Mouse (Mus musculus) MEL (cell line): Measurements from ENCODE around the gene Nsrp1. TPM values are rescaled to one million over a fixed set of nuclear protein-coding genes. Genes with fewer than 3 reads are reported as not detected.

Experiments
- DNase-seq: peaks from one replicate; pipeline ENCODE4 v3.0.0; 2011; ENCODE audit warnings: low read depth, low spot score
- H3K27ac ChIP-seq: 2 replicates; pipeline ENCODE4 v1.5.1; 2012; ENCODE audit warnings: low read depth, mild to moderate bottlenecking, control low read depth, low read length, moderate library complexity; ENCODE audit not compliant: control insufficient read depth
- H3K27me3 ChIP-seq, 2 experiments: fragments of 150-350 bp in 1 of 2; sonication (generic) in 1 of 2; 2 replicates each; pipeline ENCODE4 v1.6.1; 2012; ENCODE audit warnings: low read length in 2 of 2, mild to moderate bottlenecking in 2 of 2, improper control_type of control experiment in 1 of 2, moderate library complexity in 1 of 2; ENCODE audit not compliant: insufficient read depth in 2 of 2, control insufficient read depth in 1 of 2
- H3K36me3 ChIP-seq, 2 experiments: 2 replicates each; pipeline ENCODE4 v1.6.1; 2012 to 2014; ENCODE audit warnings: low read length in 2 of 2, improper control_type of control experiment in 1 of 2, inconsistent platforms in 1 of 2, mild to moderate bottlenecking in 1 of 2; ENCODE audit not compliant: insufficient read depth in 2 of 2, control insufficient read depth in 1 of 2
- H3K4me1 ChIP-seq, 2 experiments: fragments of 150-350 bp in 1 of 2; sonication (generic) in 1 of 2; 2 replicates each; pipeline ENCODE4 v1.6.1; 2012; ENCODE audit warnings: low read length in 2 of 2, improper control_type of control experiment in 1 of 2, mild to moderate bottlenecking in 1 of 2; ENCODE audit not compliant: insufficient read depth in 2 of 2, control insufficient read depth in 1 of 2
- H3K4me3 ChIP-seq, 2 experiments: fragments of 150-350 bp in 1 of 2; sonication (generic) in 1 of 2; 2 replicates each; pipeline ENCODE4 v1.5.1; 2012; ENCODE audit warnings: low read depth in 2 of 2, low read length in 2 of 2, mild to moderate bottlenecking in 2 of 2, moderate library complexity in 2 of 2, control low read depth in 1 of 2, improper control_type of control experiment in 1 of 2; ENCODE audit not compliant: control insufficient read depth in 1 of 2, insufficient read depth in 1 of 2
- H3K79me2 ChIP-seq: 2 replicates; pipeline ENCODE4 v1.6.1; 2012; ENCODE audit warnings: mild to moderate bottlenecking, low read length, moderate library complexity; ENCODE audit not compliant: control insufficient read depth, poor library complexity, insufficient read depth
- H3K9ac ChIP-seq: 2 replicates; pipeline ENCODE4 v1.6.1; 2012; ENCODE audit warnings: low read depth, mild to moderate bottlenecking, control low read depth, low read length, moderate library complexity; ENCODE audit not compliant: control insufficient read depth, poor library complexity, severe bottlenecking
- H3K9me3 ChIP-seq: fragments of 150-350 bp; sonication (generic); replicated peaks from 2 replicates; pipeline ENCODE4 v1.6.1; 2012; ENCODE audit warnings: mild to moderate bottlenecking, low read length, improper control_type of control experiment, moderate library complexity; ENCODE audit not compliant: insufficient read depth
- BHLHE40 ChIP-seq: IDR thresholded peaks from 2 replicates; pipeline ENCODE4 v1.6.1; 2012; ENCODE audit warnings: low read depth, mild to moderate bottlenecking, inconsistent platforms, low read length, improper control_type of control experiment, borderline replicate concordance
- CHD2 ChIP-seq: IDR thresholded peaks from 2 replicates; pipeline ENCODE4 v1.6.1; 2011; ENCODE audit warnings: low read length, improper control_type of control experiment
- CTCF ChIP-seq, 3 experiments: IDR thresholded peaks in 2 of 3; conservative IDR thresholded peaks in 1 of 3; 2 replicates each; pipeline ENCODE4 v1.5.1; 2011 to 2012; ENCODE audit warnings: low read length in 3 of 3, low read depth in 2 of 3, mild to moderate bottlenecking in 2 of 3, improper control_type of control experiment in 1 of 3, inconsistent platforms in 1 of 3, mixed read lengths in 1 of 3, moderate library complexity in 1 of 3; ENCODE audit not compliant: control insufficient read depth in 1 of 3, insufficient read depth in 1 of 3, poor library complexity in 1 of 3, severe bottlenecking in 1 of 3
- E2F4 ChIP-seq: IDR thresholded peaks from 2 replicates; pipeline ENCODE4 v1.6.1; 2011; ENCODE audit warnings: low read depth, low read length, improper control_type of control experiment, borderline replicate concordance
- ELF1 ChIP-seq: IDR thresholded peaks from 2 replicates; pipeline ENCODE4 v1.6.1; 2014; ENCODE audit warnings: low read depth, mild to moderate bottlenecking, inconsistent platforms, low read length, improper control_type of control experiment, moderate library complexity
- EP300 ChIP-seq, 2 experiments: IDR thresholded peaks; 2 replicates each; pipeline ENCODE4 v1.6.1; 2011; ENCODE audit warnings: improper control_type of control experiment in 2 of 2, low read length in 2 of 2, low read depth in 1 of 2, mild to moderate bottlenecking in 1 of 2
- ETS1 ChIP-seq: IDR thresholded peaks from 2 replicates; pipeline ENCODE4 v1.6.1; 2012; ENCODE audit warnings: low read depth, mild to moderate bottlenecking, inconsistent platforms, low read length, improper control_type of control experiment, moderate library complexity
- GABPA ChIP-seq: IDR thresholded peaks from 2 replicates; pipeline ENCODE4 v1.6.1; 2012; ENCODE audit warnings: low read depth, mild to moderate bottlenecking, inconsistent platforms, low read length, improper control_type of control experiment, moderate library complexity
- GATA1 ChIP-seq: IDR thresholded peaks from 2 replicates; pipeline ENCODE4 v1.6.1; 2011; ENCODE audit warnings: low read depth, low read length, improper control_type of control experiment
- HCFC1 ChIP-seq: IDR thresholded peaks from 2 replicates; pipeline ENCODE4 v1.6.1; 2012; ENCODE audit warnings: low read depth, mild to moderate bottlenecking, inconsistent platforms, low read length, improper control_type of control experiment, moderate library complexity
- JUND ChIP-seq: IDR thresholded peaks from 2 replicates; pipeline ENCODE4 v1.6.1; 2011; ENCODE audit warnings: low read depth, mild to moderate bottlenecking, improper control_type of control experiment, low read length
- KAT2A ChIP-seq: conservative IDR thresholded peaks from 2 replicates; pipeline ENCODE4 v1.6.1; 2012; ENCODE audit warnings: low read depth, low read length, improper control_type of control experiment, inconsistent platforms
- MAFK ChIP-seq: IDR thresholded peaks from 2 replicates; pipeline ENCODE4 v1.6.1; 2011; ENCODE audit warnings: low read depth, mild to moderate bottlenecking, low read length, improper control_type of control experiment, borderline replicate concordance
- MAX ChIP-seq: IDR thresholded peaks from 2 replicates; pipeline ENCODE4 v1.6.1; 2011; ENCODE audit warnings: low read length, improper control_type of control experiment
- MAZ ChIP-seq: IDR thresholded peaks from 2 replicates; pipeline ENCODE4 v1.6.1; 2012; ENCODE audit warnings: low read depth, mild to moderate bottlenecking, inconsistent platforms, low read length, improper control_type of control experiment
- MXI1 ChIP-seq: IDR thresholded peaks from 2 replicates; pipeline ENCODE4 v1.6.1; 2011; ENCODE audit warnings: mild to moderate bottlenecking, low read depth, low read length, improper control_type of control experiment
- MYB ChIP-seq: IDR thresholded peaks from 2 replicates; pipeline ENCODE4 v1.6.1; 2011; ENCODE audit warnings: mild to moderate bottlenecking, low read depth, low read length, improper control_type of control experiment
- NELFE ChIP-seq: IDR thresholded peaks from 2 replicates; pipeline ENCODE4 v1.6.1; 2011; ENCODE audit warnings: low read depth, low read length, improper control_type of control experiment
- NRF1 ChIP-seq: IDR thresholded peaks from 2 replicates; pipeline ENCODE4 v1.6.1; 2014; ENCODE audit warnings: low read depth, mild to moderate bottlenecking, inconsistent platforms, low read length, improper control_type of control experiment, moderate library complexity; ENCODE audit not compliant: poor library complexity, insufficient read depth, severe bottlenecking
- POLR2A ChIP-seq, 2 experiments: IDR thresholded peaks; 2 replicates each; pipeline ENCODE4 v1.6.1; 2011 to 2012; ENCODE audit warnings: low read length in 2 of 2, mild to moderate bottlenecking in 2 of 2, control low read depth in 1 of 2, improper control_type of control experiment in 1 of 2, low read depth in 1 of 2, moderate library complexity in 1 of 2; ENCODE audit not compliant: control insufficient read depth in 1 of 2, insufficient read depth in 1 of 2, poor library complexity in 1 of 2
- POLR2AphosphoS2 ChIP-seq: IDR thresholded peaks from 2 replicates; pipeline ENCODE4 v1.6.1; 2011; ENCODE audit warnings: low read length, improper control_type of control experiment
- POLR2AphosphoS5 ChIP-seq: IDR thresholded peaks from 2 replicates; pipeline ENCODE4 v1.6.1; 2012; ENCODE audit warnings: low read depth, borderline replicate concordance, mild to moderate bottlenecking, inconsistent platforms, low read length, moderate library complexity, mixed read lengths
- RCOR1 ChIP-seq: IDR thresholded peaks from 2 replicates; pipeline ENCODE4 v1.6.1; 2012; ENCODE audit warnings: low read depth, mild to moderate bottlenecking, inconsistent platforms, low read length, improper control_type of control experiment
- SIN3A ChIP-seq: IDR thresholded peaks from 2 replicates; pipeline ENCODE4 v1.6.1; 2012; ENCODE audit warnings: low read length, improper control_type of control experiment, inconsistent platforms
- SMC3 ChIP-seq: IDR thresholded peaks from 2 replicates; pipeline ENCODE4 v1.6.1; 2011; ENCODE audit warnings: low read depth, low read length, improper control_type of control experiment
- TAL1 ChIP-seq: IDR thresholded peaks from 2 replicates; pipeline ENCODE4 v1.6.1; 2012; ENCODE audit warnings: mild to moderate bottlenecking, inconsistent platforms, low read length, moderate library complexity, mixed read lengths
- TBP ChIP-seq: IDR thresholded peaks from 2 replicates; pipeline ENCODE4 v1.8.0; 2011; ENCODE audit warnings: low read depth, low read length, improper control_type of control experiment
- TCF12 ChIP-seq: IDR thresholded peaks from 2 replicates; pipeline ENCODE4 v1.6.1; 2014; ENCODE audit warnings: low read depth, mild to moderate bottlenecking, inconsistent platforms, low read length, improper control_type of control experiment, moderate library complexity
- UBTF ChIP-seq: IDR thresholded peaks from 2 replicates; pipeline ENCODE4 v1.6.1; 2012; ENCODE audit warnings: low read depth, mild to moderate bottlenecking, inconsistent platforms, low read length, improper control_type of control experiment, moderate library complexity, borderline replicate concordance; ENCODE audit not compliant: insufficient read depth
- USF1 ChIP-seq: IDR thresholded peaks from 2 replicates; pipeline ENCODE4 v1.6.1; 2014; ENCODE audit warnings: low read depth, mild to moderate bottlenecking, inconsistent platforms, low read length, improper control_type of control experiment, moderate library complexity
- ZC3H11A ChIP-seq: IDR thresholded peaks from 2 replicates; pipeline ENCODE4 v1.6.1; 2012; ENCODE audit warnings: low read depth, mild to moderate bottlenecking, inconsistent platforms, low read length, improper control_type of control experiment
- ZKSCAN1 ChIP-seq: IDR thresholded peaks from 2 replicates; pipeline ENCODE4 v1.6.1; 2012; ENCODE audit warnings: low read depth, mild to moderate bottlenecking, inconsistent platforms, low read length, improper control_type of control experiment, moderate library complexity
- polyA plus RNA-seq, 2 experiments: library from polyadenylated mRNA; stranded (reverse) in 1 of 2; unstranded in 1 of 2; fragments of >175 nt in 1 of 2; fragments of >200 nt in 1 of 2; gene quantifications; 2 replicates each; pipeline versions ENCODE4 v1.2.1 to v1.2.4; 2012; ENCODE audit warnings: low replicate concordance in 2 of 2, low read depth in 1 of 2; ENCODE audit not compliant: insufficient read length in 2 of 2, insufficient read depth in 1 of 2, missing spikeins in 1 of 2
- total RNA-seq: library from RNA; depleted of rRNA; stranded (reverse); fragments of 300-350 nt; gene quantifications from 2 replicates; pipeline ENCODE4 v1.2.3, GENCODE M21; 2012

The Nsrp1 gene
- total and polyA plus RNA-seq, 3 experiments, result 21.0 to 140 (median 21.6) TPM

GRCm38 (mm10) chr11:77021749-77022396, 56.4 kb downstream of the Nsrp1 start:
- H3K36me3 ChIP-seq, result 0 out of 4 replicates have a peak, but pooled peaks cover 0 to 3% of the 10 kb centered on the region in 2 experiments

DNA sequence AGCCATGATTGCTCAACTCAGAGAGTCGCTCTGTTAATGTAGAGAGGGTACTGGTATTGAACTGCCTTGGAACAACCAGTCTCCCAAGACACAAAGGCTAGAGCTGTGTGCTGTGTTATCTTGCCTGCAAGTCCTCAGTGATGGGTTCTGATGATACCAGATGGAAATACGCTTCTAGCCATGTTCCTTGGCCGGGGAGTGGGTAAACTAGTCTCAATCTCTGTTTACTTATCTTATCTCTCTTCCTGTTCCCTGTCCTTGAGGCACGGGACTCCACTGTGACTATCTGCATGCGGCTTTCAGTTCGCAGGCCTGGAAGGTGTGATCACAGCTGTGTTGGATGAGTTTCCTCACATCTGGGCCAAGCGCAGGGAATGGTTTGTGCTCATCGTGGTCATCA, 58.7 kb downstream of the Nsrp1 start:
- no peaks in the 10 kb centered on the region for H3K79me2 ChIP-seq
- 0 out of 4 replicates have a peak, but pooled peaks cover 0 to 3% of the 10 kb centered on the region in 2 experiments for H3K36me3 ChIP-seq
- peak; percentile 33 for DNase-seq
- no peaks in the 10 kb centered on the region for H3K9me3 ChIP-seq
- H3K9ac ChIP-seq, result no peak overlapping the region
- no peak overlapping the region for H3K4me3 ChIP-seq
- H3K27me3 ChIP-seq, result peaks cover 5 to 16% of the 10 kb centered on the region in 2 experiments
- peaks cover 0 to 5% of the 10 kb centered on the region in 2 experiments; a peak in 1 of 4 replicates for H3K4me1 ChIP-seq
- H3K27ac ChIP-seq, result no peak overlapping the region
- TF ChIP-seq USF1, result no peak
- TF ChIP-seq MXI1, result peak; percentile 41; the same call in 1 of the 2 replicates
- TF ChIP-seq GABPA, result no peak
- TF ChIP-seq KAT2A, result no peak
- TF ChIP-seq CTCF (IDR thresholded peaks at IDR 0.05 in 2 of 3, conservative IDR thresholded peaks at IDR 0.05 in 1 of 3; ENCODE audit: control insufficient read depth in 1 of 3, insufficient read depth in 1 of 3, low read depth in 2 of 3, low read length in 3 of 3, poor library complexity in 1 of 3, severe bottlenecking in 1 of 3), result no peak
- peak; percentile 99 for TF ChIP-seq BHLHE40
- no peak for TF ChIP-seq POLR2A (IDR thresholded peaks at IDR 0.05; ENCODE audit: control insufficient read depth in 1 of 2, insufficient read depth in 1 of 2, low read depth in 1 of 2, low read length in 2 of 2, poor library complexity in 1 of 2)
- TF ChIP-seq NRF1, result no peak
- TF ChIP-seq E2F4, result no peak
- peak; percentile 54 to 70; a peak in 3 of 4 replicates for TF ChIP-seq EP300 (IDR thresholded peaks at IDR 0.05; ENCODE audit: low read depth in 1 of 2, low read length in 2 of 2)
- TF ChIP-seq SIN3A, result peak; percentile 28; the same call in 1 of the 2 replicates
- TF ChIP-seq MAX, result no peak
- no peak for TF ChIP-seq HCFC1
- TF ChIP-seq ELF1, result no peak
- TF ChIP-seq MAFK, result no peak
- no peak for TF ChIP-seq TAL1
- TF ChIP-seq UBTF, result no peak
- TF ChIP-seq MYB, result no peak
- no peak for TF ChIP-seq NELFE
- TF ChIP-seq TBP, result no peak
- peak; percentile 88 for TF ChIP-seq GATA1
- TF ChIP-seq RCOR1, result peak; percentile 93
- TF ChIP-seq MAZ, result no peak
- TF ChIP-seq TCF12, result peak; percentile 72
- no peak for TF ChIP-seq SMC3

More at GRCm38 (mm10) chr11:77021749-77022396, 56.4 kb downstream of the Nsrp1 start:
- no peak overlapping the region for H3K4me3 ChIP-seq
- TF ChIP-seq MAFK (no peak), ZC3H11A (no peak), GATA1 (no peak), TBP (no peak), HCFC1 (no peak), MAZ (no peak), UBTF (no peak), ETS1 (no peak), E2F4 (no peak), KAT2A (no peak), NELFE (no peak), SIN3A (no peak), BHLHE40 (no peak), ZKSCAN1 (no peak), CHD2 (no peak), JUND (no peak), MXI1 (no peak), POLR2AphosphoS2 (no peak), POLR2AphosphoS5 (no peak)
- TF ChIP-seq, all 39 proteins: peak for 0
- Histone ChIP-seq H3K9me3 (no peaks in the 10 kb centered on the region), H3K79me2 (no peaks in the 10 kb centered on the region), H3K27me3 (peaks cover 7 to 9% of the 10 kb centered on the region in 2 experiments), H3K4me1 (peaks cover 0 to 5% of the 10 kb centered on the region in 2 experiments; a peak in 1 of 4 replicates), H3K9ac (no peak overlapping the region), H3K27ac (no peak overlapping the region)
- no peak for DNase-seq
